Mouse (Mus musculus) bone marrow, adult 2 months (tissue): ENCODE data around the gene Rassf5. TPM values are rescaled to one million over a fixed set of nuclear protein-coding genes. Genes with fewer than 3 reads are reported as not detected.

Source experiments
- H3K27ac ChIP-seq: fragments of 200-500 bp; 2 replicates; pipeline ENCODE4 v1.5.1; 2012; ENCODE audit warnings: low read depth, mild to moderate bottlenecking, control low read depth, inconsistent platforms, low read length; ENCODE audit not compliant: control insufficient read depth, poor library complexity, insufficient read depth
- H3K4me1 ChIP-seq: fragments of 200-500 bp; 2 replicates; pipeline ENCODE4 v1.6.1; 2011; ENCODE audit warnings: low read length; ENCODE audit not compliant: control insufficient read depth, insufficient read depth
- H3K4me3 ChIP-seq: fragments of 200-500 bp; replicated peaks from 2 replicates; pipeline ENCODE3; 2011; ENCODE audit warnings: mild to moderate bottlenecking, low read depth, low read length, control low read depth; ENCODE audit not compliant: control insufficient read depth
- CTCF ChIP-seq: fragments of 200-500 bp; IDR thresholded peaks from 2 replicates; pipeline ENCODE4 v1.5.1; 2011; ENCODE audit warnings: low read length, control low read depth; ENCODE audit not compliant: control insufficient read depth, insufficient read depth
- POLR2A ChIP-seq: fragments of 200-500 bp; IDR thresholded peaks from 2 replicates; pipeline ENCODE4 v1.6.1; 2011; ENCODE audit warnings: low read depth, mild to moderate bottlenecking, control low read depth, low read length, borderline replicate concordance; ENCODE audit not compliant: control insufficient read depth
- WGBS: fragments of 180-500 bp; shearing (Covaris S2); methylation state at CpG from one replicate; pipeline ENCODE4 v1.1.7; 2018; 5-methylcytosine and 5-hydroxymethylcytosine counted together
- polyA plus RNA-seq: library from polyadenylated mRNA; stranded (reverse); fragments of >200 nt; gene quantifications from 2 replicates; pipeline ENCODE4 v1.2.4, GENCODE M21; 2011; ENCODE audit warnings: low replicate concordance; ENCODE audit not compliant: missing spikeins, insufficient read depth, insufficient read length

Rassf5 gene
- polyA plus RNA-seq, 1 experiment: 21.8 TPM

GRCm38 (mm10) chr1:131211655-131212054, 33.4 kb downstream of the Rassf5 start:
- H3K4me3 ChIP-seq: no peak overlapping the region
- WGBS: 77% methylated on average over 1 of the region's 1 CpGs
- TF ChIP-seq CTCF: no peak
- TF ChIP-seq POLR2A: no peak
- H3K27ac ChIP-seq: no peak overlapping the region
- H3K4me1 ChIP-seq: no peaks in the 10 kb centered on the region; the same call in 1 of the 2 replicates

DNA sequence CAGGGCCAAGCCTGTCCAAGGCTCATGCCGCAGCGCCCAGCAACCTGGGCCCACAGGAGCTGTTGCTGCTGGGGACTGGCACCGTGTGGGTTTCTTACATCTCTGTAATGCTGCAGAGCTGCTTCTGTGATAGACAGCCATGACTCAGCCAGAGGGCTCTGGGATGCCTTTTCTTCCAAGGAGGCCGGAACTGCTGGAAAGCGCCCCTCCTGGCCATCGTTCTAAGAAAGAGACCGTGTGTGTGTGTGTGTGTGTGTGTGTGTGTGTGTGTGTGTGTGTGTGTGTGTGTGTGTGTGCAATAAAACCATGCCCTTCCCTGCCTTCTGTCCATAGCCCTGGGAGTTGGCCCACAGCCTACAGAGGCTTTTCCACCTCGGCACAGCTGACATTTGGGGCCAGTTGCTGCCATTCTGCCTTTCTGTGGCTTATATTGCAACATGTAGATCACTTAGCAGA, 35.1 kb downstream of the Rassf5 start:
- TF ChIP-seq CTCF (no peak), POLR2A (no peak)
- Histone ChIP-seq H3K4me1 (no peaks in the 10 kb centered on the region), H3K27ac (no peak overlapping the region), H3K4me3 (no peak overlapping the region)
- WGBS: 69% methylated on average over 8 of the region's 8 CpGs

DNA sequence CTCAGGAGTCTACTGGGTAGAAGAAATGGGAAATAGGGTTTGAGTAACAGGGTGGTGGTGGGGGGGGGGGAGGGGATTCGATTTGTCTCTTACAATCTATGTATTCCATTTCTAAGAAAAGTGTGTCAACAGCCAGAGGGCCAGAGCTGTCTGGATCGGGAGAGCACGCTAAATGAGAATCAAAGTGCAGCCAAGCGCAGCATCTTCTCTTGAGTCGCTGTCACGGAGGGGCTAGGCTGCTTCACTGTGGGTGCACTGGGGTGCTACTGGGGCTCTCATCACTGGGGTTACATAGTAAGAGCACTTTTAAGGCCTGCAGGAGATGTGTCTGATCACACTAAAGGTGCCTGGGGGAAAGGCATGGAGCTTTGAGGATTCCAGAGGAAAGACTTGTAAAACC, 36.3 kb downstream of the Rassf5 start:
- 83% methylated on average over 6 of the region's 6 CpGs for whole genome bisulfite sequencing
- TF ChIP-seq CTCF (no peak), POLR2A (no peak)
- H3K4me3 ChIP-seq: no peak overlapping the region
- no peaks in the 10 kb centered on the region for H3K4me1 ChIP-seq
- H3K27ac ChIP-seq: no peak overlapping the region

- Histone ChIP-seq H3K4me3 (no peak overlapping the region), H3K4me1 (no peaks in the 10 kb centered on the region), H3K27ac (no peak overlapping the region)
- WGBS: 82% methylated on average over 5 of the region's 5 CpGs
- TF ChIP-seq POLR2A: no peak
- no peak for TF ChIP-seq CTCF
These were observed 37.0 kb downstream of the Rassf5 start for GRCm38 (mm10) chr1:131208081-131208480.

- WGBS: 6% methylated on average over 5 of the region's 5 CpGs
- no peak for TF ChIP-seq POLR2A
- peak; percentile 84 for TF ChIP-seq CTCF
- no peak overlapping the region for H3K4me3 ChIP-seq
- H3K4me1 ChIP-seq: no peaks in the 10 kb centered on the region
- H3K27ac ChIP-seq: no peak overlapping the region
These were observed 37.5 kb downstream of the Rassf5 start for GRCm38 (mm10) chr1:131207531-131207930.

- Histone ChIP-seq H3K4me3 (no peak overlapping the region), H3K4me1 (no peaks in the 10 kb centered on the region), H3K27ac (no peak overlapping the region)
- TF ChIP-seq POLR2A (no peak), CTCF (no peak)
- 76% methylated on average over 5 of the region's 5 CpGs for WGBS
These were observed 38.7 kb downstream of the Rassf5 start for GRCm38 (mm10) chr1:131206342-131206741.

DNA sequence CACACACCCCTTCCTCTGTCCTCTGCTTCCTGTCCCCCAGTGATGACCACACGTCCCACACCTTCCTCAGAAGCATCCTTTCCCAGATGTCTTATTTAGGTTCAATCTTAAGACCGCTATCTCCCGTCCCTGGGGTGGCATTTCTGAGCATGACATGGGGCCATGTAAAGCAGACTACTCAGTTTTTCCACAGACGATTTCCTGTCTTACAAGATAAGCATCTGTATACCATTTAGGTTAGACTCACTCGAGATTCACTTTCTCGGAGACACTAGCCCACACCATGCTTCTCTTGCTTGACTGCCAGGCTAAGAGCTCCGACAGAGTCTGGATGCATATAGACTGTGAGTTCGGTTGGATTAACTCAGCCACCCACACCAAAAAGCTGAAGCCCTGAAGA, 40.6 kb downstream of the Rassf5 start:
- no peak for TF ChIP-seq CTCF
- no peak for TF ChIP-seq POLR2A
- Histone ChIP-seq H3K4me3 (no peak overlapping the region), H3K27ac (no peak overlapping the region), H3K4me1 (no peaks in the 10 kb centered on the region; the same call in 1 of the 2 replicates)
- 39% methylated on average over 8 of the region's 8 CpGs for WGBS

GRCm38 (mm10) chr1:131201391-131201790, 43.7 kb downstream of the Rassf5 start:
- Histone ChIP-seq H3K27ac (no peak overlapping the region), H3K4me3 (no peak overlapping the region), H3K4me1 (peaks cover 4% of the 10 kb centered on the region)
- 58% methylated on average over 4 of the region's 4 CpGs for WGBS
- TF ChIP-seq CTCF (no peak), POLR2A (no peak)

- no peak for TF ChIP-seq CTCF
- no peak for TF ChIP-seq POLR2A
- 35% methylated on average over 10 of the region's 10 CpGs for WGBS
- peak overlapping the region; percentile 55; the same call in 1 of the 2 replicates for H3K27ac ChIP-seq
- peaks cover 4% of the 10 kb centered on the region for H3K4me1 ChIP-seq
- no peak overlapping the region for H3K4me3 ChIP-seq
These were observed 44.5 kb downstream of the Rassf5 start for GRCm38 (mm10) chr1:131200588-131200987.
